32 mouse cellular contexts compared by ENCODE assay signal in the genomic region with DNA sequence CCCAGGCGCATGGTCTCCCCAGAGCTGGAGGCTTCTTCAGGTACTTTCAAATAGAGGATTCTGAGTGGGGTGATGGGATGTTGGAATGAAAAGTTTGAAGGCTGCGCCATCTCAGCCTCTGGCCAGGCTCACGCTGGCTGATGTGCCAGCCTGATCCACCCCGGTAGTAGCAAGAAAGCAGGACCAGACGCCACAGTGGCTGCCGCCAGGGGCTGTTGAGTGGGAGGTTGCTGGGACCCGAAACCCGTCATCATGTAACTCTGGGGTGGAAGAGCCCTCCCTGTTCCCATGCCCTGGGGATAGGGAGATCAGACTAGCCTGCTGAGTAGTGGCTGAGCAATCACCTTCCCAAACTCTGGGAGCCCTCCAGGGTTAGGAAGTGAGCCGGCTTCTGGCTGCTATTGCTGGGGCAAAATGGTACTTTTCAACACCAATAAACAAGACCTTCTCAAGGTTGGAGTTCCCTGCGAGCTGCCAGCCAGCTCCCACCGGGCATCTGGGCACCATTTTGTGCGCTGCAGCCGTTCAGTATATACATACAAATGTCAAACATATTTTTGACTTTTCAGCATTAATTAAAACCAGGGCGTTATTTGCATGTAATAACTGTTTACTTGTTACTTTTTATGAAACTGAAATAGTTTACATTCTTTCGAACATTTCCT. TPM values are rescaled to one million over a fixed set of nuclear protein-coding genes. Genes with fewer than 3 reads are reported as not detected.
DNase-seq lines count a peak whose midpoint lies in the region; ATAC-seq lines count a peak whose summit lies in the region.
"Had no signal": no experiment of that assay in that cellular context is flagged by ENCODE, and none has a peak within 500 bp of the region (broad histone marks: within the 10 kb centered on the region; RNA-seq: fewer than 3 reads in every experiment).

No protein-coding gene starts in this region.

- DNase-seq in midbrain, embryonic 10.5 days (ENCODE audit: low spot score) = peak; percentile 44
- DNase-seq in adrenal gland, postnatal 14 days = no peak
- no peak for DNase-seq in forebrain, embryonic 14.5 days (ENCODE audit: low spot score)
- no peak for DNase-seq in kidney, adult 11 months
- DNase-seq: adrenal gland, postnatal 10 days; B cell, adult 2 months; cerebellum, adult 11 months; cerebellum, adult 9-10 months; gastrocnemius, adult 2 months; gastrocnemius, postnatal 36 days; heart, adult 18-20 months; heart, postnatal 36 days; kidney, adult 2 months; liver; lung, adult 2 months; lung, postnatal 10 days had no signal

- H3K4me2 ChIP-seq in midbrain, embryonic 15.5 days = no peak overlapping the region
- H3K4me2 ChIP-seq in embryonic facial prominence, embryonic 12.5 days (replicated peaks) = peak overlapping the region; percentile 20; the same call in 1 of the 2 replicates
- H3K4me2 ChIP-seq in embryonic facial prominence, embryonic 15.5 days (replicated peaks) = peak overlapping the region; percentile 27
- H3K4me2 ChIP-seq in limb, embryonic 13.5 days (replicated peaks) = peak overlapping the region; percentile 65
- H3K4me2 ChIP-seq in forebrain, embryonic 14.5 days (ENCODE audit: low read length) = no peak overlapping the region
- H3K4me2 ChIP-seq: forebrain, embryonic 15.5 days; heart, embryonic 11.5 days had no signal

- no peaks in the 10 kb centered on the region for H3K9me3 ChIP-seq in midbrain, embryonic 10.5 days (replicated peaks)
- no peaks in the 10 kb centered on the region for H3K9me3 ChIP-seq in midbrain, embryonic 15.5 days
- no peaks in the 10 kb centered on the region for H3K9me3 ChIP-seq in embryonic facial prominence, embryonic 12.5 days
- H3K9me3 ChIP-seq in embryonic facial prominence, embryonic 15.5 days (replicated peaks) = no peaks in the 10 kb centered on the region
- no peaks in the 10 kb centered on the region for H3K9me3 ChIP-seq in limb, embryonic 13.5 days
- H3K9me3 ChIP-seq in forebrain, embryonic 14.5 days (replicated peaks; ENCODE audit: control insufficient read depth, low read length) = no peaks in the 10 kb centered on the region
- H3K9me3 ChIP-seq: forebrain, embryonic 15.5 days; neural tube, embryonic 13.5 days had no signal

- no peaks in the 10 kb centered on the region for H3K36me3 ChIP-seq in midbrain, embryonic 10.5 days
- H3K36me3 ChIP-seq in midbrain, embryonic 15.5 days (replicated peaks) = no peaks in the 10 kb centered on the region
- H3K36me3 ChIP-seq in embryonic facial prominence, embryonic 12.5 days = no peaks in the 10 kb centered on the region
- H3K36me3 ChIP-seq in embryonic facial prominence, embryonic 15.5 days = no peaks in the 10 kb centered on the region
- no peaks in the 10 kb centered on the region for H3K36me3 ChIP-seq in limb, embryonic 13.5 days
- H3K36me3 ChIP-seq in forebrain, embryonic 14.5 days (ENCODE audit: control insufficient read depth, insufficient read depth, low read length) = no peaks in the 10 kb centered on the region
- H3K36me3 ChIP-seq: forebrain, embryonic 15.5 days; neural tube, embryonic 13.5 days had no signal

- H3K27ac ChIP-seq in midbrain, embryonic 10.5 days (replicated peaks) = no peak overlapping the region
- no peak overlapping the region for H3K27ac ChIP-seq in midbrain, embryonic 15.5 days
- no peak overlapping the region for H3K27ac ChIP-seq in embryonic facial prominence, embryonic 12.5 days
- no peak overlapping the region for H3K27ac ChIP-seq in embryonic facial prominence, embryonic 15.5 days (replicated peaks)
- H3K27ac ChIP-seq in limb, embryonic 13.5 days = peak overlapping the region; percentile 3; the same call in 1 of the 2 replicates
- no peak overlapping the region for H3K27ac ChIP-seq in forebrain, embryonic 14.5 days (ENCODE audit: low read depth, low read length)
- H3K27ac ChIP-seq: forebrain, embryonic 15.5 days; gastrocnemius, adult 2 months; kidney, postnatal 0 days; liver, embryonic 14.5 days; macrophage; neural tube, embryonic 13.5 days had no signal

- peaks cover 38% of the 10 kb centered on the region for H3K4me1 ChIP-seq in midbrain, embryonic 10.5 days
- peaks cover 11% of the 10 kb centered on the region; the same call in 1 of the 2 replicates for H3K4me1 ChIP-seq in midbrain, embryonic 15.5 days
- H3K4me1 ChIP-seq in embryonic facial prominence, embryonic 12.5 days = peaks cover 34% of the 10 kb centered on the region
- H3K4me1 ChIP-seq in embryonic facial prominence, embryonic 15.5 days = peaks cover 67% of the 10 kb centered on the region
- peaks cover 80% of the 10 kb centered on the region for H3K4me1 ChIP-seq in limb, embryonic 13.5 days
- no peaks in the 10 kb centered on the region for H3K4me1 ChIP-seq in forebrain, embryonic 14.5 days (ENCODE audit: control insufficient read depth, insufficient read depth, low read length)

- peaks cover 100% of the 10 kb centered on the region for H3K27me3 ChIP-seq in midbrain, embryonic 10.5 days (ENCODE audit: low read depth, poor library complexity, severe bottlenecking)
- peaks cover 85% of the 10 kb centered on the region for H3K27me3 ChIP-seq in midbrain, embryonic 15.5 days (replicated peaks)
- peaks cover 89% of the 10 kb centered on the region for H3K27me3 ChIP-seq in embryonic facial prominence, embryonic 12.5 days
- H3K27me3 ChIP-seq in embryonic facial prominence, embryonic 15.5 days = peaks cover 90% of the 10 kb centered on the region
- peaks cover 100% of the 10 kb centered on the region for H3K27me3 ChIP-seq in limb, embryonic 13.5 days
- peaks cover 84% of the 10 kb centered on the region for H3K27me3 ChIP-seq in forebrain, embryonic 14.5 days (replicated peaks; ENCODE audit: control insufficient read depth, insufficient read depth, low read length)

- no peak overlapping the region for H3K9ac ChIP-seq in midbrain, embryonic 15.5 days
- H3K9ac ChIP-seq in embryonic facial prominence, embryonic 12.5 days = no peak overlapping the region
- H3K9ac ChIP-seq in embryonic facial prominence, embryonic 15.5 days = no peak overlapping the region
- 0 out of 2 replicates have a peak overlapping the region, but pooled peaks have one; percentile 1 for H3K9ac ChIP-seq in limb, embryonic 13.5 days
- H3K9ac ChIP-seq in forebrain, embryonic 14.5 days (ENCODE audit: low read length) = no peak overlapping the region
- H3K9ac ChIP-seq: forebrain, embryonic 15.5 days; liver, embryonic 14.5 days; neural tube, embryonic 13.5 days had no signal

- no peak overlapping the region for H3K4me3 ChIP-seq in midbrain, embryonic 10.5 days
- no peak overlapping the region for H3K4me3 ChIP-seq in midbrain, embryonic 15.5 days
- 0 out of 2 replicates have a peak overlapping the region, but pooled peaks have one; percentile 3 for H3K4me3 ChIP-seq in embryonic facial prominence, embryonic 12.5 days
- 0 out of 2 replicates have a peak overlapping the region, but pooled peaks have one; percentile 0 for H3K4me3 ChIP-seq in embryonic facial prominence, embryonic 15.5 days (replicated peaks)
- H3K4me3 ChIP-seq in limb, embryonic 13.5 days = peak overlapping the region; percentile 51
- H3K4me3 ChIP-seq in forebrain, embryonic 14.5 days (ENCODE audit: low read depth, low read length) = no peak overlapping the region
- H3K4me3 ChIP-seq: forebrain, embryonic 15.5 days; gastrocnemius, adult 2 months; myocyte had no signal

- ATAC-seq in midbrain, embryonic 15.5 days (replicated peaks) = no peak
- ATAC-seq in embryonic facial prominence, embryonic 12.5 days (ENCODE audit: insufficient number of reproducible peaks, insufficient read depth, low FRiP score, low TSS enrichment) = no peak
- no peak for ATAC-seq in embryonic facial prominence, embryonic 15.5 days (ENCODE audit: insufficient number of reproducible peaks, low FRiP score, low TSS enrichment, low read depth)
- no peak for ATAC-seq in limb, embryonic 13.5 days (ENCODE audit: low FRiP score, low read depth)
- ATAC-seq in forebrain, embryonic 14.5 days = no peak
- ATAC-seq: forebrain, embryonic 15.5 days; hindbrain, embryonic 16.5 days; midbrain, embryonic 16.5 days had no signal

- WGBS in midbrain, embryonic 10.5 days = 6% methylated on average over 15 of the region's 15 CpGs
- WGBS in midbrain, embryonic 15.5 days = 7% methylated on average over 15 of the region's 15 CpGs
- WGBS in embryonic facial prominence, embryonic 12.5 days = 5% methylated on average over 15 of the region's 15 CpGs
- 8% methylated on average over 15 of the region's 15 CpGs for WGBS in embryonic facial prominence, embryonic 15.5 days
- 8% methylated on average over 15 of the region's 15 CpGs for WGBS in limb, embryonic 13.5 days
- WGBS in forebrain, embryonic 14.5 days = 5% methylated on average over 15 of the region's 15 CpGs

RNA-seq across cellular contexts. Expression of a gene that starts 35.5 kb away (rescaled TPM):
- polyA plus RNA-seq in midbrain, embryonic 10.5 days (2016; fragmentation: Nextera tagmentation; extraction: Ambion mirVana) = 0.04 TPM in 2 replicates
- not detected in 2 replicates for polyA plus RNA-seq in midbrain, embryonic 15.5 days (2015; fragmentation: Nextera tagmentation; extraction: Ambion mirVana)
- polyA plus RNA-seq in embryonic facial prominence, embryonic 12.5 days (2016; fragmentation: Nextera tagmentation; extraction: Ambion mirVana) = 1.3 TPM in 2 replicates
- 2.9 and 3.2 TPM in 2 replicates for polyA plus RNA-seq in embryonic facial prominence, embryonic 15.5 days (2015; fragmentation: Nextera tagmentation; extraction: Ambion mirVana)
- 3.7 and 4.6 TPM in 2 replicates for polyA plus RNA-seq in limb, embryonic 13.5 days (2015; fragmentation: Nextera tagmentation; extraction: Ambion mirVana)
- 1.7 and 7.3 TPM in 2 replicates for total RNA-seq in adrenal gland, postnatal 14 days (2021)
- not detected in 2 replicates for polyA plus RNA-seq in forebrain, embryonic 14.5 days (2014; fragmentation: Nextera tagmentation; extraction: Ambion mirVana)
- total RNA-seq: layer of hippocampus, postnatal 25 days; left cerebral cortex, postnatal 10 days had no signal
- polyA plus RNA-seq: forebrain, embryonic 15.5 days; frontal cortex, adult 2 months; heart, embryonic 11.5 days; hindbrain, embryonic 16.5 days; midbrain, embryonic 16.5 days had no signal

Comparison
In these comparisons a context has a peak if more than half of its experiments do, and no peak if none do; other contexts are left out.
1. H3K4me3 ChIP-seq: peak in embryonic facial prominence, embryonic 12.5 days (single experiment), embryonic facial prominence, embryonic 15.5 days (single experiment) and limb, embryonic 13.5 days (single experiment); none in midbrain, embryonic 10.5 days (single experiment), midbrain, embryonic 15.5 days (single experiment) and forebrain, embryonic 14.5 days (single experiment).
2. H3K4me2 ChIP-seq: peak in embryonic facial prominence, embryonic 12.5 days (single experiment), embryonic facial prominence, embryonic 15.5 days (single experiment) and limb, embryonic 13.5 days (single experiment); none in midbrain, embryonic 15.5 days (single experiment) and forebrain, embryonic 14.5 days (single experiment).